Mouse (Mus musculus) CH12.LX (cell line): ENCODE measurements around the gene Morc3. TPM values are rescaled to one million over a fixed set of nuclear protein-coding genes. Genes with fewer than 3 reads are reported as not detected.

ENCODE experiments used
- DNase-seq: peaks from one replicate; pipeline ENCODE4 v3.0.0-alpha.2; 2013; ENCODE audit errors: extremely low read depth
- H3K27ac ChIP-seq: 2 replicates; pipeline ENCODE4 v1.5.1; 2012; ENCODE audit warnings: low read depth, mild to moderate bottlenecking, control low read depth, moderate library complexity; ENCODE audit not compliant: insufficient read depth
- H3K27me3 ChIP-seq: replicated peaks from 2 replicates; pipeline ENCODE3; 2012; ENCODE audit warnings: inconsistent platforms
- H3K36me3 ChIP-seq, 2 experiments: replicated peaks in 1 of 2; 2 replicates each; pipeline versions ENCODE3 to v1.6.1; 2012; ENCODE audit warnings: inconsistent platforms in 1 of 2, low read length in 1 of 2, mild to moderate bottlenecking in 1 of 2, mixed read lengths in 1 of 2, moderate library complexity in 1 of 2; ENCODE audit not compliant: control insufficient read depth in 1 of 2, insufficient read depth in 1 of 2
- H3K4me1 ChIP-seq, 2 experiments: 2 replicates each; pipeline ENCODE4 v1.6.1; 2012; ENCODE audit warnings: inconsistent platforms in 1 of 2, moderate library complexity in 1 of 2; ENCODE audit not compliant: insufficient read depth in 2 of 2, control insufficient read depth in 1 of 2
- H3K4me2 ChIP-seq: 2 replicates; pipeline ENCODE4 v1.6.1; 2012; ENCODE audit warnings: low read depth, mild to moderate bottlenecking, control low read depth; ENCODE audit not compliant: poor library complexity, insufficient read depth, severe bottlenecking
- H3K4me3 ChIP-seq, 3 experiments: fragments of 150-350 bp in 1 of 3; sonication (generic) in 1 of 3; replicated peaks in 1 of 3; 2 replicates each; pipeline versions ENCODE3 to v1.5.1; 2011 to 2012; ENCODE audit warnings: low read depth in 2 of 3, low read length in 2 of 3, mild to moderate bottlenecking in 2 of 3, moderate library complexity in 2 of 3, control low read depth in 1 of 3, improper control_type of control experiment in 1 of 3, inconsistent platforms in 1 of 3, mixed read lengths in 1 of 3; ENCODE audit not compliant: poor library complexity in 1 of 3
- H3K79me2 ChIP-seq: replicated peaks from 2 replicates; pipeline ENCODE4 v1.6.1; 2012; ENCODE audit warnings: mild to moderate bottlenecking, moderate library complexity; ENCODE audit not compliant: control insufficient read depth, poor library complexity, insufficient read depth, severe bottlenecking; ENCODE audit errors: extremely low read depth
- H3K9ac ChIP-seq: 2 replicates; pipeline ENCODE4 v1.6.1; 2012; ENCODE audit warnings: low read depth, mild to moderate bottlenecking, control low read depth, moderate library complexity; ENCODE audit not compliant: insufficient read depth
- H3K9me3 ChIP-seq: replicated peaks from 2 replicates; pipeline ENCODE3; 2012; ENCODE audit warnings: low read length, inconsistent platforms, mixed read lengths
- BHLHE40 ChIP-seq: IDR thresholded peaks from 2 replicates; pipeline ENCODE4 v1.6.1; 2011; ENCODE audit warnings: mild to moderate bottlenecking, low read depth, low read length, improper control_type of control experiment
- CHD1 ChIP-seq: IDR thresholded peaks from 2 replicates; pipeline ENCODE4 v1.6.1; 2012; ENCODE audit warnings: low read depth, low read length, improper control_type of control experiment, inconsistent platforms
- CHD2 ChIP-seq: IDR thresholded peaks from 2 replicates; pipeline ENCODE4 v1.6.1; 2011; ENCODE audit warnings: low read length, improper control_type of control experiment
- CTCF ChIP-seq, 2 experiments: IDR thresholded peaks in 1 of 2; conservative IDR thresholded peaks in 1 of 2; 2 replicates each; pipeline ENCODE4 v1.5.1; 2011 to 2012; ENCODE audit warnings: low read depth in 2 of 2, low read length in 2 of 2, improper control_type of control experiment in 1 of 2, inconsistent platforms in 1 of 2, mild to moderate bottlenecking in 1 of 2, moderate library complexity in 1 of 2
- E2F4 ChIP-seq: IDR thresholded peaks from 2 replicates; pipeline ENCODE4 v1.6.1; 2011; ENCODE audit warnings: low read depth, low read length, improper control_type of control experiment; ENCODE audit not compliant: insufficient replicate concordance
- ELF1 ChIP-seq: IDR thresholded peaks from 2 replicates; pipeline ENCODE4 v1.6.1; 2014; ENCODE audit warnings: low read depth, mild to moderate bottlenecking, inconsistent platforms, low read length, improper control_type of control experiment
- EP300 ChIP-seq: IDR thresholded peaks from 2 replicates; pipeline ENCODE4 v1.6.1; 2011; ENCODE audit warnings: low read length, improper control_type of control experiment
- ETS1 ChIP-seq: conservative IDR thresholded peaks from 2 replicates; pipeline ENCODE4 v1.6.1; 2012; ENCODE audit warnings: low read depth, mild to moderate bottlenecking, inconsistent platforms, low read length, improper control_type of control experiment, moderate library complexity
- GABPA ChIP-seq: IDR thresholded peaks from 2 replicates; pipeline ENCODE4 v1.6.1; 2012; ENCODE audit warnings: low read depth, low read length, improper control_type of control experiment, inconsistent platforms; ENCODE audit not compliant: insufficient replicate concordance
- HCFC1 ChIP-seq: IDR thresholded peaks from 2 replicates; pipeline ENCODE4 v1.6.1; 2012; ENCODE audit warnings: low read depth, mild to moderate bottlenecking, inconsistent platforms, low read length, improper control_type of control experiment
- IRF4 ChIP-seq: IDR thresholded peaks from 2 replicates; pipeline ENCODE4 v1.6.1; 2014; ENCODE audit warnings: low read depth, mild to moderate bottlenecking, inconsistent platforms, low read length, improper control_type of control experiment
- JUN ChIP-seq: IDR thresholded peaks from 2 replicates; pipeline ENCODE4 v1.6.1; 2011; ENCODE audit warnings: low read depth, mild to moderate bottlenecking, low read length, improper control_type of control experiment, moderate library complexity; ENCODE audit not compliant: insufficient read depth
- JUND ChIP-seq: conservative IDR thresholded peaks from 2 replicates; pipeline ENCODE4 v1.6.1; 2011; ENCODE audit warnings: low read depth, low read length, improper control_type of control experiment
- KAT2A ChIP-seq: IDR thresholded peaks from 2 replicates; pipeline ENCODE4 v1.6.1; 2012; ENCODE audit warnings: low read length, improper control_type of control experiment, inconsistent platforms; ENCODE audit not compliant: insufficient replicate concordance
- MAFK ChIP-seq: IDR thresholded peaks from 2 replicates; pipeline ENCODE4 v1.6.1; 2011; ENCODE audit warnings: low read length, improper control_type of control experiment; ENCODE audit not compliant: insufficient replicate concordance
- MAZ ChIP-seq: IDR thresholded peaks from 2 replicates; pipeline ENCODE4 v1.6.1; 2012; ENCODE audit warnings: low read depth, mild to moderate bottlenecking, inconsistent platforms, low read length, improper control_type of control experiment, moderate library complexity
- MXI1 ChIP-seq: IDR thresholded peaks from 2 replicates; pipeline ENCODE4 v1.6.1; 2011; ENCODE audit warnings: mild to moderate bottlenecking, low read depth, low read length, improper control_type of control experiment
- MYC ChIP-seq: IDR thresholded peaks from 2 replicates; pipeline ENCODE4 v1.6.1; 2011; ENCODE audit warnings: low read depth, mild to moderate bottlenecking, improper control_type of control experiment, low read length
- NELFE ChIP-seq: IDR thresholded peaks from 2 replicates; pipeline ENCODE4 v1.6.1; 2011; ENCODE audit warnings: low read depth, low read length, improper control_type of control experiment
- POLR2A ChIP-seq: IDR thresholded peaks from 2 replicates; pipeline ENCODE4 v1.6.1; 2011; ENCODE audit warnings: low read depth, mild to moderate bottlenecking, improper control_type of control experiment, low read length
- RCOR1 ChIP-seq: conservative IDR thresholded peaks from 2 replicates; pipeline ENCODE4 v1.6.1; 2012; ENCODE audit warnings: low read depth, mild to moderate bottlenecking, inconsistent platforms, low read length, improper control_type of control experiment
- SIN3A ChIP-seq: IDR thresholded peaks from 2 replicates; pipeline ENCODE4 v1.6.1; 2012; ENCODE audit warnings: low read length, improper control_type of control experiment, inconsistent platforms
- SMC3 ChIP-seq: IDR thresholded peaks from 2 replicates; pipeline ENCODE4 v1.6.1; 2011; ENCODE audit warnings: low read depth, low read length, improper control_type of control experiment
- TBP ChIP-seq: conservative IDR thresholded peaks from 2 replicates; pipeline ENCODE4 v1.6.1; 2011; ENCODE audit warnings: low read depth, low read length, improper control_type of control experiment
- UBTF ChIP-seq: IDR thresholded peaks from 2 replicates; pipeline ENCODE4 v1.6.1; 2012; ENCODE audit warnings: low read depth, mild to moderate bottlenecking, inconsistent platforms, low read length, improper control_type of control experiment, moderate library complexity
- USF1 ChIP-seq: IDR thresholded peaks from 2 replicates; pipeline ENCODE4 v1.6.1; 2014; ENCODE audit warnings: low read depth, mild to moderate bottlenecking, inconsistent platforms, low read length, improper control_type of control experiment
- USF2 ChIP-seq: conservative IDR thresholded peaks from 2 replicates; pipeline ENCODE4 v1.6.1; 2011; ENCODE audit warnings: low read depth, low read length, improper control_type of control experiment
- ZC3H11A ChIP-seq: IDR thresholded peaks from 2 replicates; pipeline ENCODE4 v1.6.1; 2012; ENCODE audit warnings: low read depth, mild to moderate bottlenecking, inconsistent platforms, low read length, improper control_type of control experiment
- ZKSCAN1 ChIP-seq: IDR thresholded peaks from 2 replicates; pipeline ENCODE4 v1.6.1; 2012; ENCODE audit warnings: low read depth, inconsistent platforms, low read length, improper control_type of control experiment, borderline replicate concordance
- ZMIZ1 ChIP-seq: IDR thresholded peaks from 2 replicates; pipeline ENCODE4 v1.6.1; 2012; ENCODE audit warnings: low read depth, mild to moderate bottlenecking, inconsistent platforms, low read length, improper control_type of control experiment
- ZNF384 ChIP-seq: IDR thresholded peaks from 2 replicates; pipeline ENCODE4 v1.6.1; 2012; ENCODE audit warnings: low read depth, low read length, improper control_type of control experiment, inconsistent platforms
- dilution Hi-C: fragments of 300-500 bp; cut with MboI; formaldehyde crosslinking; loops from 2 replicates; pipeline ENCODE4 v1.14.3; 2020; ENCODE audit warnings: low sequenced_read_pairs; ENCODE audit not compliant: extremely low pct_unique_long_range_greater_than_20kb, extremely low pct_ligation_motif_present
- in situ Hi-C: fragments of 300-500 bp; cut with MboI; formaldehyde crosslinking; loops from 3 replicates; pipeline ENCODE4 v1.14.3; 2019; ENCODE audit warnings: low sequenced_read_pairs, low pct_ligation_motif_present, low pct_unique_long_range_greater_than_20kb, mixed read lengths
- polyA plus RNA-seq: library from polyadenylated mRNA; unstranded; fragments of >175 nt; gene quantifications from 2 replicates; pipeline ENCODE4 v1.2.1, GENCODE M21; 2012; ENCODE audit warnings: low read depth; ENCODE audit not compliant: insufficient read length
- total RNA-seq, 2 experiments: library from RNA; depleted of rRNA; stranded (reverse); fragments of 300-350 nt in 1 of 2; fragments of >200 nt in 1 of 2; gene quantifications; 2 replicates each; pipeline ENCODE4 v1.2.3; 2012 to 2014

Morc3 gene
- total and polyA plus RNA-seq, 3 experiments = 17.8 to 53.2 (median 25.4) TPM

DNA sequence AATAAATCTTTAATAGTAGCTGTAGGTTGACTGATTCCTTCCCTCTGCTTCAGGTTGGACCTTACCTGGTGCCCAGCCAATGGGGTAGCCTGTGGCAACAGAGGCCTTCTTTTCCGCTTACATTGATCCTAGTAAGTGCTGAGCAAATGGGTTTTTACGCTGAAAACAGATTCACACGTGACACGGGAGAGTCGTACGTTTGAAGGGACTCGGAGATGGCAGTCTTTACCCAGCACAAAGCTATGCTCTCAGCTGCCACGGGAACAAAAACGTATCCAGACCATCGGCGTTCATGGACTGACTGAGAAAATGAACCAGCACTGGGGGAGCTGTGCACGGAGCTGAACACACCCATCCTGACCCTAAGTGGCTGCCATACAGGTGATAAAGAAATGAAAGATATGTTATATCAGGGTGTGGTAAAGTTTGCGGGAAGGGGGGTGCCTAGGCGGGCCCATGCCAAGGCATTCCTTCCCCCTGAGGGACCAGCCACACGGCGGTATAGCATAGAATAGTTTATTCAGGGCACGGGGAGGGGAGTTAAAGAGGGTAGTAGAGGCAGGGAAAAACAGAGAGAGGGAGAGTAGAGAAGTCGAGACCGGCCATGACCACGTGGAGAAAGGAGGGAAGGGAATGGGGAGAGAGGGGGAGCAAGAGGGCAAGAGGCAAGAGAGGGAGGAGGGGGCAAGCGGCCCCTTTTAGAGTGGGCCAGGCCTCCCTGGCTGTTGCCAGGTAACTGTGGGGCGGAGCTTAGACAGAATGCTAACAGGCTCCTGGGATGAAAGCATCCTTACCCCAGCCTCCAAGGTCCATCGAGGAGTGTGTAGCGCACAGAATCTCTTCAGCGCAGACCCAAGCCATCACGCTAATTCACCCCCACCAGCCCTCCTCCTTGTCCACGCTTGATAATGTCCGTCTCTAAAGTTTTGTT lies 79.1 kb downstream of the Morc3 start:
- Histone ChIP-seq H3K4me3 (no peak overlapping the region), H3K9ac (no peak overlapping the region), H3K9me3 (no peaks in the 10 kb centered on the region)
- dilution Hi-C loops = no loop called here
- in situ Hi-C loops = no loop called here
- no peak for TF ChIP-seq USF2
- TF ChIP-seq MAFK = no peak
- TF ChIP-seq ETS1 = no peak
- no peak for TF ChIP-seq POLR2A
- no peak for TF ChIP-seq ZNF384
- TF ChIP-seq MAZ = no peak
- TF ChIP-seq BHLHE40 = no peak
- TF ChIP-seq, all 38 proteins: peak for 0
- peaks cover 4 to 13% of the 10 kb centered on the region in 2 experiments for H3K36me3 ChIP-seq
- H3K27me3 ChIP-seq = no peaks in the 10 kb centered on the region
- no peak for DNase-seq
- no peak overlapping the region for H3K4me2 ChIP-seq
- H3K79me2 ChIP-seq = no peaks in the 10 kb centered on the region
- H3K27ac ChIP-seq = no peak overlapping the region
- H3K4me1 ChIP-seq = peaks cover 20 to 69% of the 10 kb centered on the region in 2 experiments

GRCm38 (mm10) chr16:93912158-93912557 lies 80.2 kb downstream of the Morc3 start:
- in situ Hi-C loops (no loop called here), dilution Hi-C loops (no loop called here)
- peak overlapping the region; percentile 72 for H3K4me2 ChIP-seq
- peaks cover 0 to 2% of the 10 kb centered on the region in 2 experiments for H3K36me3 ChIP-seq
- H3K27me3 ChIP-seq = no peaks in the 10 kb centered on the region
- peak overlapping the region; percentile 95 for H3K9ac ChIP-seq
- peak; percentile 90 for DNase-seq
- no peaks in the 10 kb centered on the region for H3K9me3 ChIP-seq
- H3K4me3 ChIP-seq = peak overlapping the region in 2 of 3 experiments; percentile 13 to 32
- H3K79me2 ChIP-seq = no peaks in the 10 kb centered on the region
- peaks cover 16 to 64% of the 10 kb centered on the region in 2 experiments for H3K4me1 ChIP-seq
- H3K27ac ChIP-seq = peak overlapping the region; percentile 38; the same call in 1 of the 2 replicates
- TF ChIP-seq GABPA = no peak
- no peak for TF ChIP-seq KAT2A
- peak; percentile 94 for TF ChIP-seq ETS1
- peak; percentile 62; the same call in 1 of the 2 replicates for TF ChIP-seq MYC
- no peak for TF ChIP-seq ZC3H11A
- TF ChIP-seq RCOR1 = peak; percentile 89
- TF ChIP-seq MXI1 = no peak
- peak; percentile 6; the same call in 1 of the 2 replicates for TF ChIP-seq SMC3
- TF ChIP-seq ZMIZ1 = peak; percentile 60; the same call in 1 of the 2 replicates
- TF ChIP-seq UBTF = no peak
- peak; percentile 60 for TF ChIP-seq NELFE
- TF ChIP-seq EP300 = peak; percentile 92
- peak; percentile 69 for TF ChIP-seq JUND
- peak; percentile 49; the same call in 1 of the 2 replicates for TF ChIP-seq TBP
- TF ChIP-seq E2F4 = no peak
- 0 out of 2 replicates have a peak, but pooled peaks have one; percentile 14 for TF ChIP-seq HCFC1
- TF ChIP-seq POLR2A = peak; percentile 61
- TF ChIP-seq JUN = peak; percentile 69
- TF ChIP-seq CHD2 = peak; percentile 80
- no peak for TF ChIP-seq ZKSCAN1
- no peak for TF ChIP-seq USF1
- TF ChIP-seq ELF1 = peak; percentile 48; the same call in 1 of the 2 replicates
- peak; percentile 91 for TF ChIP-seq IRF4
- TF ChIP-seq CTCF (conservative IDR thresholded peaks at IDR 0.05 in 1 of 2, IDR thresholded peaks at IDR 0.05 in 1 of 2; ENCODE audit: low read depth in 2 of 2, low read length in 2 of 2) = no peak
- no peak; the same call in 1 of the 2 replicates for TF ChIP-seq SIN3A
- no peak for TF ChIP-seq CHD1
